Mouse (Mus musculus): ENCODE data around the gene Wipi1.
"Not testable (repeated sequence)": the region's sequence is repeated elsewhere in the genome, so short reads cannot be mapped to it uniquely, and the experiment has no call there.

GRCm38 (mm10) chr11:109660526-109660925 lies 48.8 kb upstream of the Wipi1 start:
- not testable (repeated sequence) for TF ChIP-seq CTCF (conservative IDR thresholded peaks at IDR 0.05; ENCODE audit: low read length)
- peak; percentile 5; the same call in 1 of the 2 replicates for TF ChIP-seq NANOG (IDR thresholded peaks at IDR 0.05; ENCODE audit: borderline replicate concordance, low read length)
